Mouse (Mus musculus) MEL (cell line): Measurements from ENCODE around the gene Tead4. TPM values are rescaled to one million over a fixed set of nuclear protein-coding genes. Genes with fewer than 3 reads are reported as not detected.

Experiments used
- DNase-seq: peaks from one replicate; pipeline ENCODE4 v3.0.0; 2011; ENCODE audit warnings: low read depth, low spot score
- H3K27ac ChIP-seq: 2 replicates; pipeline ENCODE4 v1.5.1; 2012; ENCODE audit warnings: low read depth, mild to moderate bottlenecking, control low read depth, low read length, moderate library complexity; ENCODE audit not compliant: control insufficient read depth
- H3K27me3 ChIP-seq, 2 experiments: fragments of 150-350 bp in 1 of 2; sonication (generic) in 1 of 2; 2 replicates each; pipeline ENCODE4 v1.6.1; 2012; ENCODE audit warnings: low read length in 2 of 2, mild to moderate bottlenecking in 2 of 2, improper control_type of control experiment in 1 of 2, moderate library complexity in 1 of 2; ENCODE audit not compliant: insufficient read depth in 2 of 2, control insufficient read depth in 1 of 2
- H3K36me3 ChIP-seq, 2 experiments: 2 replicates each; pipeline ENCODE4 v1.6.1; 2012 to 2014; ENCODE audit warnings: low read length in 2 of 2, improper control_type of control experiment in 1 of 2, inconsistent platforms in 1 of 2, mild to moderate bottlenecking in 1 of 2; ENCODE audit not compliant: insufficient read depth in 2 of 2, control insufficient read depth in 1 of 2
- H3K4me1 ChIP-seq, 2 experiments: fragments of 150-350 bp in 1 of 2; sonication (generic) in 1 of 2; 2 replicates each; pipeline ENCODE4 v1.6.1; 2012; ENCODE audit warnings: low read length in 2 of 2, improper control_type of control experiment in 1 of 2, mild to moderate bottlenecking in 1 of 2; ENCODE audit not compliant: insufficient read depth in 2 of 2, control insufficient read depth in 1 of 2
- H3K4me3 ChIP-seq, 2 experiments: fragments of 150-350 bp in 1 of 2; sonication (generic) in 1 of 2; 2 replicates each; pipeline ENCODE4 v1.5.1; 2012; ENCODE audit warnings: low read depth in 2 of 2, low read length in 2 of 2, mild to moderate bottlenecking in 2 of 2, moderate library complexity in 2 of 2, control low read depth in 1 of 2, improper control_type of control experiment in 1 of 2; ENCODE audit not compliant: control insufficient read depth in 1 of 2, insufficient read depth in 1 of 2
- H3K79me2 ChIP-seq: 2 replicates; pipeline ENCODE4 v1.6.1; 2012; ENCODE audit warnings: mild to moderate bottlenecking, low read length, moderate library complexity; ENCODE audit not compliant: control insufficient read depth, poor library complexity, insufficient read depth
- H3K9ac ChIP-seq: 2 replicates; pipeline ENCODE4 v1.6.1; 2012; ENCODE audit warnings: low read depth, mild to moderate bottlenecking, control low read depth, low read length, moderate library complexity; ENCODE audit not compliant: control insufficient read depth, poor library complexity, severe bottlenecking
- H3K9me3 ChIP-seq: fragments of 150-350 bp; sonication (generic); replicated peaks from 2 replicates; pipeline ENCODE4 v1.6.1; 2012; ENCODE audit warnings: mild to moderate bottlenecking, low read length, improper control_type of control experiment, moderate library complexity; ENCODE audit not compliant: insufficient read depth
- BHLHE40 ChIP-seq: IDR thresholded peaks from 2 replicates; pipeline ENCODE4 v1.6.1; 2012; ENCODE audit warnings: low read depth, mild to moderate bottlenecking, inconsistent platforms, low read length, improper control_type of control experiment, borderline replicate concordance
- CHD1 ChIP-seq: IDR thresholded peaks from 2 replicates; pipeline ENCODE4 v1.6.1; 2012; ENCODE audit warnings: low read depth, mild to moderate bottlenecking, inconsistent platforms, low read length, improper control_type of control experiment
- E2F4 ChIP-seq: IDR thresholded peaks from 2 replicates; pipeline ENCODE4 v1.6.1; 2011; ENCODE audit warnings: low read depth, low read length, improper control_type of control experiment, borderline replicate concordance
- GABPA ChIP-seq: IDR thresholded peaks from 2 replicates; pipeline ENCODE4 v1.6.1; 2012; ENCODE audit warnings: low read depth, mild to moderate bottlenecking, inconsistent platforms, low read length, improper control_type of control experiment, moderate library complexity
- GATA1 ChIP-seq: IDR thresholded peaks from 2 replicates; pipeline ENCODE4 v1.6.1; 2011; ENCODE audit warnings: low read depth, low read length, improper control_type of control experiment
- MAFK ChIP-seq: IDR thresholded peaks from 2 replicates; pipeline ENCODE4 v1.6.1; 2011; ENCODE audit warnings: low read depth, mild to moderate bottlenecking, low read length, improper control_type of control experiment, borderline replicate concordance
- MAX ChIP-seq: IDR thresholded peaks from 2 replicates; pipeline ENCODE4 v1.6.1; 2011; ENCODE audit warnings: low read length, improper control_type of control experiment
- MXI1 ChIP-seq: IDR thresholded peaks from 2 replicates; pipeline ENCODE4 v1.6.1; 2011; ENCODE audit warnings: mild to moderate bottlenecking, low read depth, low read length, improper control_type of control experiment
- MYC ChIP-seq: IDR thresholded peaks from 2 replicates; pipeline ENCODE4 v1.6.1; 2011; ENCODE audit warnings: low read depth, mild to moderate bottlenecking, low read length, improper control_type of control experiment, moderate library complexity
- POLR2A ChIP-seq, 2 experiments: IDR thresholded peaks; 2 replicates each; pipeline ENCODE4 v1.6.1; 2011 to 2012; ENCODE audit warnings: low read length in 2 of 2, mild to moderate bottlenecking in 2 of 2, control low read depth in 1 of 2, improper control_type of control experiment in 1 of 2, low read depth in 1 of 2, moderate library complexity in 1 of 2; ENCODE audit not compliant: control insufficient read depth in 1 of 2, insufficient read depth in 1 of 2, poor library complexity in 1 of 2
- POLR2AphosphoS2 ChIP-seq: IDR thresholded peaks from 2 replicates; pipeline ENCODE4 v1.6.1; 2011; ENCODE audit warnings: low read length, improper control_type of control experiment
- POLR2AphosphoS5 ChIP-seq: IDR thresholded peaks from 2 replicates; pipeline ENCODE4 v1.6.1; 2012; ENCODE audit warnings: low read depth, borderline replicate concordance, mild to moderate bottlenecking, inconsistent platforms, low read length, moderate library complexity, mixed read lengths
- RCOR1 ChIP-seq: IDR thresholded peaks from 2 replicates; pipeline ENCODE4 v1.6.1; 2012; ENCODE audit warnings: low read depth, mild to moderate bottlenecking, inconsistent platforms, low read length, improper control_type of control experiment
- SIN3A ChIP-seq: IDR thresholded peaks from 2 replicates; pipeline ENCODE4 v1.6.1; 2012; ENCODE audit warnings: low read length, improper control_type of control experiment, inconsistent platforms
- SMC3 ChIP-seq: IDR thresholded peaks from 2 replicates; pipeline ENCODE4 v1.6.1; 2011; ENCODE audit warnings: low read depth, low read length, improper control_type of control experiment
- TCF12 ChIP-seq: IDR thresholded peaks from 2 replicates; pipeline ENCODE4 v1.6.1; 2014; ENCODE audit warnings: low read depth, mild to moderate bottlenecking, inconsistent platforms, low read length, improper control_type of control experiment, moderate library complexity
- USF1 ChIP-seq: IDR thresholded peaks from 2 replicates; pipeline ENCODE4 v1.6.1; 2014; ENCODE audit warnings: low read depth, mild to moderate bottlenecking, inconsistent platforms, low read length, improper control_type of control experiment, moderate library complexity
- USF2 ChIP-seq, 2 experiments: IDR thresholded peaks; 2 replicates each; pipeline ENCODE4 v1.6.1; 2011 to 2012; ENCODE audit warnings: improper control_type of control experiment in 2 of 2, low read length in 2 of 2, borderline replicate concordance in 1 of 2, inconsistent platforms in 1 of 2, low read depth in 1 of 2, mild to moderate bottlenecking in 1 of 2; ENCODE audit not compliant: insufficient read depth in 1 of 2
- polyA plus RNA-seq, 2 experiments: library from polyadenylated mRNA; stranded (reverse) in 1 of 2; unstranded in 1 of 2; fragments of >175 nt in 1 of 2; fragments of >200 nt in 1 of 2; gene quantifications; 2 replicates each; pipeline versions ENCODE4 v1.2.1 to v1.2.4; 2012; ENCODE audit warnings: low replicate concordance in 2 of 2, low read depth in 1 of 2; ENCODE audit not compliant: insufficient read length in 2 of 2, insufficient read depth in 1 of 2, missing spikeins in 1 of 2
- total RNA-seq: library from RNA; depleted of rRNA; stranded (reverse); fragments of 300-350 nt; gene quantifications from 2 replicates; pipeline ENCODE4 v1.2.3, GENCODE M21; 2012

Tead4 gene
- total and polyA plus RNA-seq, 3 experiments: not detected

DNA sequence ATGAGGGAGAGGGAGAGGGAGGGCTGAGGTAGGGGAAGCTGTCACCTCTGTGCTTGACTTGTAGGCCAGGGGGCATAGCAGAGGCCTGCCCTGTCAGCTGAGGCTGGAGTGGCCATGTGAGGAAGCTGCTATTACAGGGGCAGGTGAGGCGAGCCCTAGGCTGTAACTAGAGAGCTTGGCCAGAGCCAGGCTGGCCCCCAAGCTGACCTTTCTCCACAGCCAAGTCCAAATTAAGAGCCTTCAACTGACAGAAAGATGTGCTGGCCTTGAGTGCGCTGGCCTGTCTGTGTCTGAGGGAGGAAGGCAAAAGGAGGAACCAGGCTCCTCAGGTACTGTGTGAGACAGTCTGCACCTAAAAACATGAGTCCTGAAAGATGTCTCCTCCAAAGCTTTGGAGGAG lies 47.5 kb downstream of the Tead4 start:
- Histone ChIP-seq H3K9ac (no peak overlapping the region), H3K9me3 (no peaks in the 10 kb centered on the region), H3K27me3 (no peaks in the 10 kb centered on the region), H3K27ac (no peak overlapping the region), H3K36me3 (no peaks in the 10 kb centered on the region), H3K4me1 (no peaks in the 10 kb centered on the region), H3K4me3 (no peak overlapping the region), H3K79me2 (no peaks in the 10 kb centered on the region)
- DNase-seq: no peak
- TF ChIP-seq E2F4: no peak
- TF ChIP-seq USF1: no peak
- no peak for TF ChIP-seq CHD1
- TF ChIP-seq GATA1: no peak
- no peak for TF ChIP-seq GABPA
- TF ChIP-seq POLR2AphosphoS5: no peak
- TF ChIP-seq RCOR1: no peak
- TF ChIP-seq TCF12: no peak
- TF ChIP-seq MYC: no peak
- TF ChIP-seq MAFK: no peak

DNA sequence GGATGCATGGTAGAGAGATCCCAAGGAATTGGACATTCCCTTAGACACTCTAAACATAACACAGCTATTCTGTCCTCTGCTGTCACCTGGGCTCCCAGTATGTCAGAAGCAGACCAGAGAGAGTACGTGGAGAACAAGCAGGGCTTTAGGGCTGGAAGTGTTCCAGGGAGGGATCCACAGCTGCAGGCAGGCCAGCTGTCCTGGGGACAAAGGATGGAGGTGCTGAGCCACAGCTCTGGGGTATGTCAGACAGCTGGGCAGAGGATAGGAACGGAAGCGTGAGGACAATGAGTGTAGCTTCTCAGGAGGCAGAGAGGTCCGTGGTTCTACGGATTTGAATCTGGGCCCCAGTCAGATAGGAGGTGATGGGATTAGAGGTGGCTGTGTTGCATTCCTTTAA lies 50.0 kb downstream of the Tead4 start:
- no peak overlapping the region for H3K4me3 ChIP-seq
- H3K4me1 ChIP-seq: no peaks in the 10 kb centered on the region
- no peak for DNase-seq
- H3K9ac ChIP-seq: no peak overlapping the region
- no peaks in the 10 kb centered on the region for H3K79me2 ChIP-seq
- no peaks in the 10 kb centered on the region for H3K27me3 ChIP-seq
- TF ChIP-seq MAX: no peak
- no peak for TF ChIP-seq POLR2A (IDR thresholded peaks at IDR 0.05; ENCODE audit: control insufficient read depth in 1 of 2, insufficient read depth in 1 of 2, low read depth in 1 of 2, low read length in 2 of 2, poor library complexity in 1 of 2)
- no peak for TF ChIP-seq USF2 (IDR thresholded peaks at IDR 0.05; ENCODE audit: borderline replicate concordance in 1 of 2, insufficient read depth in 1 of 2, low read depth in 1 of 2, low read length in 2 of 2)
- TF ChIP-seq SMC3: no peak
- TF ChIP-seq TCF12: no peak
- TF ChIP-seq MXI1: no peak
- TF ChIP-seq POLR2AphosphoS2: no peak
- TF ChIP-seq BHLHE40: no peak
- no peak for TF ChIP-seq SIN3A
- no peak for TF ChIP-seq CHD1
- TF ChIP-seq, all 39 proteins: peak for 0
- Histone ChIP-seq H3K36me3 (no peaks in the 10 kb centered on the region), H3K9me3 (no peaks in the 10 kb centered on the region), H3K27ac (no peak overlapping the region)
